Comparison of ENCODE assay signal across 12 mouse cellular contexts in genomic region chr14:27069434-27070097, GRCm38 (mm10). TPM values are rescaled to one million over a fixed set of nuclear protein-coding genes. Genes with fewer than 3 reads are reported as not detected.
DNase-seq lines count a peak whose midpoint lies in the region; ATAC-seq and TF ChIP-seq lines count a peak whose summit lies in the region.
"Had no signal": no experiment of that assay in that cellular context is flagged by ENCODE, and none has a peak within 500 bp of the region (broad histone marks: within the 10 kb centered on the region; RNA-seq: fewer than 3 reads in every experiment).

No protein-coding gene starts in this region.

- TF ChIP-seq POLR2A in lung, adult 2 months (IDR thresholded peaks at IDR 0.05; ENCODE audit: borderline replicate concordance, extremely low read depth, low read depth, low read length) = no peak

- H3K4me3 ChIP-seq in heart, postnatal 0 days (ENCODE audit: low read depth, low read length) = no peak overlapping the region
- H3K4me3 ChIP-seq in limb, embryonic 12.5 days (replicated peaks) = no peak overlapping the region
- H3K4me3 ChIP-seq in lung, adult 2 months (replicated peaks; ENCODE audit: extremely low read depth, low read depth, low read length) = no peak overlapping the region
- H3K4me3 ChIP-seq: liver, embryonic 12.5 days had no signal

- H3K9ac ChIP-seq in heart, postnatal 0 days (replicated peaks; ENCODE audit: low read depth, low read length) = no peak overlapping the region
- no peak overlapping the region for H3K9ac ChIP-seq in limb, embryonic 12.5 days (replicated peaks)
- H3K9ac ChIP-seq: liver, embryonic 12.5 days had no signal

- no peak overlapping the region for H3K4me2 ChIP-seq in heart, postnatal 0 days (ENCODE audit: low read depth, low read length)
- peak overlapping the region; percentile 46 for H3K4me2 ChIP-seq in limb, embryonic 12.5 days
- H3K4me2 ChIP-seq: liver, embryonic 12.5 days had no signal

- no peak for TF ChIP-seq CTCF in heart, postnatal 0 days (IDR thresholded peaks at IDR 0.05; ENCODE audit: low read depth)
- no peak for TF ChIP-seq CTCF in Patski (IDR thresholded peaks at IDR 0.05)
- TF ChIP-seq CTCF in lung, adult 2 months (IDR thresholded peaks at IDR 0.05; ENCODE audit: insufficient read depth, low read length) = no peak

- TF ChIP-seq EP300 in heart, postnatal 0 days (IDR thresholded peaks at IDR 0.05; ENCODE audit: low read depth) = no peak

- WGBS in heart, postnatal 0 days = 45% methylated on average over 8 of the region's 8 CpGs
- WGBS in limb, embryonic 12.5 days = 5% methylated on average over 8 of the region's 8 CpGs
- WGBS in lung, adult 2 months = 60% methylated on average over 8 of the region's 8 CpGs

- POLR2A ChIA-PET in Patski (lab: Charles Lee) = interaction anchor here (1.0 kb wide), 1 partner anchor 10 kb away, joined by 3 read pairs; no protein-coding TSS in a partner anchor

- DNase-seq in heart, postnatal 0 days (ENCODE audit: low spot score) = no peak
- no peak for DNase-seq in heart, adult 18-20 months
- DNase-seq in 3T3-L1 (ENCODE audit: low read depth, low spot score) (peak; percentile 88), Patski (ENCODE audit: low read depth, low spot score) (no peak)
- no peak for DNase-seq in lung, adult 2 months
- DNase-seq in natural killer cell, adult 2 months (ENCODE audit: low spot score in 2 of 2) = no peak
- DNase-seq in layer of hippocampus, postnatal 25 days (ENCODE audit: extremely low spot score in 1 of 2, low spot score in 1 of 2) = no peak
- DNase-seq: cerebellum, postnatal 25 days; kidney, adult 8-10 months; thymus, postnatal 36 days had no signal

- no peaks in the 10 kb centered on the region for H3K36me3 ChIP-seq in heart, postnatal 0 days (replicated peaks; ENCODE audit: control insufficient read depth, insufficient read depth, low read length)
- no peaks in the 10 kb centered on the region for H3K36me3 ChIP-seq in limb, embryonic 12.5 days
- H3K36me3 ChIP-seq: liver, embryonic 12.5 days had no signal

- no peak for ATAC-seq in heart, postnatal 0 days (ENCODE audit: insufficient read depth, low read depth)
- ATAC-seq in Patski = peak; percentile 64
- no peak for ATAC-seq in limb, embryonic 12.5 days (ENCODE audit: insufficient number of reproducible peaks, insufficient read depth, low FRiP score, low TSS enrichment, low read depth)
- ATAC-seq: liver, embryonic 12.5 days had no signal

- peaks cover 36% of the 10 kb centered on the region for H3K4me1 ChIP-seq in heart, postnatal 0 days (ENCODE audit: control insufficient read depth, insufficient read depth)
- peaks cover 97% of the 10 kb centered on the region for H3K4me1 ChIP-seq in limb, embryonic 12.5 days (replicated peaks)
- peaks cover 41% of the 10 kb centered on the region for H3K4me1 ChIP-seq in lung, adult 2 months (ENCODE audit: control insufficient read depth, insufficient read depth, low read length)

- H3K27me3 ChIP-seq in heart, postnatal 0 days (ENCODE audit: control insufficient read depth, insufficient read depth, low read length) = no peaks in the 10 kb centered on the region
- no peaks in the 10 kb centered on the region for H3K27me3 ChIP-seq in Patski
- no peaks in the 10 kb centered on the region for H3K27me3 ChIP-seq in limb, embryonic 12.5 days

- in situ Hi-C loops in Patski (cut with MboI; ENCODE audit: low pct_unique_long_range_greater_than_20kb) = no loop called here

- H3K9me3 ChIP-seq in heart, postnatal 0 days (replicated peaks; ENCODE audit: control insufficient read depth, low read length) = no peaks in the 10 kb centered on the region
- no peaks in the 10 kb centered on the region for H3K9me3 ChIP-seq in limb, embryonic 12.5 days
- H3K9me3 ChIP-seq: liver, embryonic 12.5 days had no signal

- 0 out of 2 replicates have a peak overlapping the region, but pooled peaks have one; percentile 16 for H3K27ac ChIP-seq in heart, postnatal 0 days (ENCODE audit: low read depth)
- H3K27ac ChIP-seq in limb, embryonic 12.5 days = peak overlapping the region; percentile 95
- H3K27ac ChIP-seq: liver, embryonic 12.5 days had no signal

- CTCF ChIA-PET in Patski (lab: Charles Lee) = interaction anchor here (0.8 to 2.2 kb wide), 7 partner anchors 11 to 100 kb away, joined by 3 to 9 read pairs (median 4); no protein-coding TSS in a partner anchor

RNA-seq across cellular contexts. Expression of gene Il17rd, which starts 30.8 kb away (rescaled TPM):
- 3.5 and 4.2 TPM in 2 replicates for total RNA-seq in heart, postnatal 0 days (2014; rRNA removed; ENCODE audit: low replicate concordance)
- 0.63 and 0.86 TPM in 2 replicates for polyA plus RNA-seq in heart, postnatal 0 days (2015; fragmentation: Nextera tagmentation; extraction: Ambion mirVana)
- total RNA-seq in heart, adult 18-20 months (2021) = 1 to 10 TPM; 3.7 to 4.1 TPM
- 6.8 TPM for polyA plus RNA-seq in Patski (2021)
- 13.5 and 15.5 TPM in 2 replicates for polyA plus RNA-seq in limb, embryonic 12.5 days (2016; fragmentation: Nextera tagmentation; extraction: Ambion mirVana)
- polyA plus RNA-seq in lung, adult 2 months (2012; rRNA removed) = 9.4 and 11.3 TPM in 2 replicates
- total RNA-seq in layer of hippocampus, postnatal 25 days (2021) = 1 to 10 TPM; 3.1 to 3.9 TPM

RNA-seq across cellular contexts. Expression of gene Arhgef3, which starts 45.1 kb away (rescaled TPM):
- total RNA-seq in heart, postnatal 0 days (2014; rRNA removed; ENCODE audit: low replicate concordance) = 21.4 and 24.1 TPM in 2 replicates
- 15.2 and 17.9 TPM in 2 replicates for polyA plus RNA-seq in heart, postnatal 0 days (2015; fragmentation: Nextera tagmentation; extraction: Ambion mirVana)
- total RNA-seq in heart, adult 18-20 months (2021) = 10 to 100 TPM; 24.5 to 26.1 TPM
- polyA plus RNA-seq in Patski (2021) = 3.4 TPM
- 26.6 and 27.4 TPM in 2 replicates for polyA plus RNA-seq in limb, embryonic 12.5 days (2016; fragmentation: Nextera tagmentation; extraction: Ambion mirVana)
- 36.6 and 48.5 TPM in 2 replicates for polyA plus RNA-seq in lung, adult 2 months (2012; rRNA removed)
- total RNA-seq in layer of hippocampus, postnatal 25 days (2021) = 10 to 100 TPM; 61.4 to 77.2 TPM
